Mouse (Mus musculus): Measurements from ENCODE around the gene Slc2a8. TPM values are rescaled to one million over a fixed set of nuclear protein-coding genes. Genes with fewer than 3 reads are reported as not detected.

Slc2a8 gene
- total RNA-seq, 2 experiments from 2014 or later, result 18.8 to 19.4 TPM

DNA sequence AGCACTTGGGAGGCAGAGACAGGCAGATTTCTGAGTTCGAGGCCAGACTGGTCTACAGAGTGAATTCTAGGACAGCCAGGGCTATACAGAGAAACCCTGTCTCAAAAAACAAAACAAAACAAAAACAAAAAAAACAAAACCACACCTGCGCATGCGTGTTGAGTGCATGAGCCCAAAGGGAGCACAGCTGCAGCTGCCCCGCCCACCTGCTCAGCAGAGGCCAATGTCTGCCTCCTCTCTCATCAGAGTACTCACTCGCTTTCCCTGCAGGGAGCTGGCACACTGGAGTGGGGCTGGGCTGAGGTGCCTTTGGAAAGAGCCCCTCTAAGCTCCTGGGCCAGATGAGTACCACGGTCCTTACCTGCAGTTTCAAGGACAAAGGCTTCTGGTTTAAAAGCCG is 50.2 kb downstream of the Slc2a8 start:
- DNase-seq, result no peak

DNA sequence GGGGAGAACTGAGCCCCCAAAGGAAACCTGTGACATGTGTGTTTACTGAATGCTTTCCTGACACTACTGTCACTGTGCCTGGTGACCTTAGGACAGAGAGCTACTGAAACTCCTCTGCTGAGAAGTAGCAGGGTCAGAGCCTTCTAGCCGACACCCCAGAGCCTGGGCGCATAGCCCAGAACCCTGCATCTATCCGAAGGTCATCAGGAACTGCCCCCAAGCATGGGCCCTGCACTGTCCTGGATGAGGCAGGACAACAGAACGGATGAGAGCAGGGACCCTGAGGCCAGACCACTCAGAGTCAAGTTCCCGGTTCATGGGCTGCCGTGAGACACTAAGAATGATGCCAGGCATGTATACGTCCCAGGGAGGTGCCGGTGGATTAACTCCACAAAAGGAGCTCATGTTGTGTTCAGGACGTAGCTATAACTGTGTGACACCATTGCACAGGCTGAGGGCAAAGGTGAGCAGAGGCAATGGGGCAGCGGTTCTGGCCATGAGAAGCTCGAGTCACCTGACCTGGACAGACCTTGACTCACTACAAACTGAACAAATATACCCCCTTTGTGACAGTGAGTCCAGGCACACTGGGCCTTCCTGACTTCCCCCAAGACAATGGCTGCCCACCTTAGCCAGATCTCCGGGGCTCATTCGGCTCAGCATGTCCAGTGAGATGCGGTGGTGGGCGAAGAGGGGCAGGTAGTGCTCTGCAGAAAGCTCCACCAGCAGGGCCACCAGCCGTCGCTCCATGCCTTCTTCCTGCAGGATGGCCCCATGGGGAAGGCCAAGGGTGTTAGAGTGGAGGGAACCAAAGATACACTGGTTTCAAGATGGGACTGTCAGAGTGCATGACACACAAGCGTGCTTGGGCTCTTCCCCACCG is 52.7 kb downstream of the Slc2a8 start:
- DNase-seq, result no peak

GRCm38 (mm10) chr2:32928235-32928946 is 53.5 kb downstream of the Slc2a8 start:
- peak; percentile 72 to 84 for DNase-seq

DNA sequence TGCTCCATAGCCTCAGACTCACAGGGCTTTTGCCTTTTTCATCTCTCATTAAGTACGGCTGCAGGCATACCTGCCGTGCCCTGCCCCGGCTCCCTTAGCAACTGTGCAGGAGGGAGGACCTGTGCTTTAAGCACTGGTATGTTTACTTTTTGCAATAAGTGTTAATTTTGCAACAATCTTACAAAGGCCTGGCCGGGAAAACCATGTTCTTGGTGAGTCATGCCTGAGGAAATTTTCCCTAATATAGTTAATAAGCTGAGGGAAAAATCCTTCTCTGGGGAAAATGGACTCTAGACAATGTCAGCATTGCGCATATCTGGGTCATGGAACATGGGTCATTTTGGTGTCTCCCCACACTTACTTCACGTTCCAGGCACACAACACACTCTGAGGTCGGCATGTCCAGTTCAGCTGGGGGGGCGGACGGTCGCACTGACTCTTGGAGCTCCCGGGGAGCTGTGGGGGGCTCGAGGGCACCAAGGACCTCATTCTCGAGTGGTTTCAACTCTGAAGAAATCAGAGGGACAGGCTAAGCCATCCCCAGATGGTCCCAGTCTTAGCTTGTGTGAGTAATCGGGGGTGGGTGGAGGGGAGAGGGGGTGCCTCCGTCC is 54.2 kb downstream of the Slc2a8 start:
- DNase-seq, result no peak

- DNase-seq, result no peak
These were observed 55.4 kb downstream of the Slc2a8 start for GRCm38 (mm10) chr2:32926330-32927075.

- no peak for DNase-seq
These were observed 57.5 kb downstream of the Slc2a8 start for GRCm38 (mm10) chr2:32924306-32924844.

GRCm38 (mm10) chr2:32923551-32924250 is 58.2 kb downstream of the Slc2a8 start:
- no peak for DNase-seq

Other genes starting within 250 kb of the Slc2a8 start
- not detected for gene 6330409D20Rik, start 241.1 kb downstream of the Slc2a8 start, total RNA-seq (2021)
- gene Tor2a, start 224.8 kb downstream of the Slc2a8 start, total RNA-seq (2021), result 10 to 100 TPM; 26.7 to 32.5 TPM
- gene Ttc16, start 206.4 kb downstream of the Slc2a8 start, total RNA-seq (2021), result under 1 TPM; 0.10 to 0.20 TPM
- gene Ptrh1, start 206.3 kb downstream of the Slc2a8 start, total RNA-seq (2021), result 10 to 100 TPM in 1 of 2 experiments, 1 to 10 TPM in 1; 8.3 to 12.0 TPM
- gene Cfap157, start 197.7 kb downstream of the Slc2a8 start, total RNA-seq (2021), result not detected
- gene Stxbp1, start 134.8 kb downstream of the Slc2a8 start, total RNA-seq (2021), result 10 to 100 TPM; 21.5 to 30.6 TPM
- gene Fam129b, start 106.0 kb downstream of the Slc2a8 start, total RNA-seq (2021), result 10 to 100 TPM; 15.8 to 32.3 TPM
- gene Rpl12, start 20.5 kb downstream of the Slc2a8 start, total RNA-seq (2021), result 100 to 1,000 TPM; 165 to 189 TPM
- gene Lrsam1, start 20.5 kb downstream of the Slc2a8 start, total RNA-seq (2021), result 10 to 100 TPM; 18.4 to 27.1 TPM
- 10 to 100 TPM; 11.6 to 15.3 TPM for gene Garnl3, start 149.6 kb upstream of the Slc2a8 start, total RNA-seq (2021)
- 10 to 100 TPM; 31.0 to 31.6 TPM for gene Angptl2, start 234.0 kb upstream of the Slc2a8 start, total RNA-seq (2021)